In genomic region chr13:12083443-12084111, GRCm38 (mm10) we compare ENCODE assay signal across 18 mouse cellular contexts. TPM values are rescaled to one million over a fixed set of nuclear protein-coding genes. Genes with fewer than 3 reads are reported as not detected.
A peak's percentile ranks its signal among the peaks of the same experiment; 100 is the strongest.
DNase-seq lines count a peak whose midpoint lies in the region; ATAC-seq and TF ChIP-seq lines count a peak whose summit lies in the region.
"Had no signal": no experiment of that assay in that cellular context is flagged by ENCODE, and none has a peak within 500 bp of the region (broad histone marks: within the 10 kb centered on the region; RNA-seq: fewer than 3 reads in every experiment).

No protein-coding gene starts in this region.

- no peaks in the 10 kb centered on the region for H3K9me3 ChIP-seq in forebrain, postnatal 0 days (ENCODE audit: low read length)
- no peaks in the 10 kb centered on the region for H3K9me3 ChIP-seq in forebrain, embryonic 14.5 days (replicated peaks; ENCODE audit: control insufficient read depth, low read length)
- no peaks in the 10 kb centered on the region for H3K9me3 ChIP-seq in hindbrain, embryonic 16.5 days (ENCODE audit: control insufficient read depth, low read length)
- H3K9me3 ChIP-seq in hindbrain, embryonic 14.5 days (ENCODE audit: control insufficient read depth, low read length) = no peaks in the 10 kb centered on the region
- no peaks in the 10 kb centered on the region for H3K9me3 ChIP-seq in neural tube, embryonic 11.5 days (ENCODE audit: control insufficient read depth, low read length)
- H3K9me3 ChIP-seq in neural tube, embryonic 15.5 days (replicated peaks) = no peaks in the 10 kb centered on the region
- H3K9me3 ChIP-seq: limb, embryonic 15.5 days had no signal

- H3K36me3 ChIP-seq in forebrain, postnatal 0 days (ENCODE audit: insufficient read depth) = no peaks in the 10 kb centered on the region
- no peaks in the 10 kb centered on the region for H3K36me3 ChIP-seq in forebrain, embryonic 14.5 days (ENCODE audit: control insufficient read depth, insufficient read depth, low read length)
- H3K36me3 ChIP-seq in hindbrain, embryonic 16.5 days (ENCODE audit: control insufficient read depth, insufficient read depth, low read length) = no peaks in the 10 kb centered on the region
- H3K36me3 ChIP-seq in hindbrain, embryonic 14.5 days (replicated peaks; ENCODE audit: control insufficient read depth, insufficient read depth) = no peaks in the 10 kb centered on the region
- H3K36me3 ChIP-seq in neural tube, embryonic 11.5 days (ENCODE audit: control insufficient read depth, insufficient read depth, low read length) = no peaks in the 10 kb centered on the region
- no peaks in the 10 kb centered on the region for H3K36me3 ChIP-seq in neural tube, embryonic 15.5 days
- H3K36me3 ChIP-seq: limb, embryonic 15.5 days had no signal

- WGBS in forebrain, postnatal 0 days = 24% methylated on average over 10 of the region's 10 CpGs
- 23% methylated on average over 10 of the region's 10 CpGs for WGBS in forebrain, embryonic 14.5 days
- WGBS in hindbrain, embryonic 16.5 days = 32% methylated on average over 10 of the region's 10 CpGs
- 40% methylated on average over 10 of the region's 10 CpGs for WGBS in hindbrain, embryonic 14.5 days
- 65% methylated on average over 10 of the region's 10 CpGs for WGBS in neural tube, embryonic 11.5 days
- 38% methylated on average over 10 of the region's 10 CpGs for WGBS in neural tube, embryonic 15.5 days

- DNase-seq in forebrain, postnatal 0 days = no peak
- no peak for DNase-seq in forebrain, embryonic 14.5 days (ENCODE audit: low spot score)
- DNase-seq in hindbrain, embryonic 14.5 days (ENCODE audit: low spot score) = no peak
- DNase-seq in neural tube, embryonic 11.5 days (ENCODE audit: low spot score) = no peak
- peak; percentile 38 for DNase-seq in retina, postnatal 7 days (ENCODE audit: low read depth, low spot score)
- no peak for DNase-seq in T-cell, adult 2 months (ENCODE audit: low spot score)
- DNase-seq: adrenal gland, adult 2 months; B cell, adult 2 months; cerebellum, postnatal 10 days; gastrocnemius, postnatal 14 days; kidney, adult 2 months; kidney, postnatal 4 days; lung, adult 18-20 months; thymus, postnatal 14 days had no signal

- H3K4me1 ChIP-seq in forebrain, postnatal 0 days (ENCODE audit: insufficient read depth) = no peaks in the 10 kb centered on the region
- no peaks in the 10 kb centered on the region for H3K4me1 ChIP-seq in forebrain, embryonic 14.5 days (ENCODE audit: control insufficient read depth, insufficient read depth, low read length)
- no peaks in the 10 kb centered on the region for H3K4me1 ChIP-seq in hindbrain, embryonic 16.5 days (ENCODE audit: control insufficient read depth, insufficient read depth, low read depth, low read length)
- no peaks in the 10 kb centered on the region for H3K4me1 ChIP-seq in hindbrain, embryonic 14.5 days (replicated peaks; ENCODE audit: control insufficient read depth, insufficient read depth, low read length)
- no peaks in the 10 kb centered on the region for H3K4me1 ChIP-seq in neural tube, embryonic 11.5 days (ENCODE audit: control insufficient read depth, insufficient read depth, low read length)
- H3K4me1 ChIP-seq in neural tube, embryonic 15.5 days = 0 out of 2 replicates have a peak, but pooled peaks cover 7% of the 10 kb centered on the region
- H3K4me1 ChIP-seq: limb, embryonic 15.5 days had no signal

- H3K4me2 ChIP-seq in forebrain, postnatal 0 days (ENCODE audit: low read depth) = no peak overlapping the region
- H3K4me2 ChIP-seq in forebrain, embryonic 14.5 days (ENCODE audit: low read length) = no peak overlapping the region
- no peak overlapping the region for H3K4me2 ChIP-seq in hindbrain, embryonic 16.5 days (ENCODE audit: low read length)
- H3K4me2 ChIP-seq in hindbrain, embryonic 14.5 days (replicated peaks) = no peak overlapping the region
- H3K4me2 ChIP-seq in neural tube, embryonic 11.5 days (ENCODE audit: low read depth) = no peak overlapping the region
- H3K4me2 ChIP-seq in neural tube, embryonic 15.5 days = no peak overlapping the region
- H3K4me2 ChIP-seq: limb, embryonic 15.5 days had no signal

- peak; percentile 40 for ATAC-seq in forebrain, postnatal 0 days
- ATAC-seq in forebrain, embryonic 14.5 days = no peak
- ATAC-seq in hindbrain, embryonic 16.5 days = peak; percentile 32; the same call in 1 of the 2 replicates
- ATAC-seq in hindbrain, embryonic 14.5 days (ENCODE audit: low FRiP score) = no peak
- peak; percentile 41; the same call in 1 of the 2 replicates for ATAC-seq in neural tube, embryonic 11.5 days (ENCODE audit: insufficient read depth, low FRiP score, low TSS enrichment)
- ATAC-seq in neural tube, embryonic 15.5 days (ENCODE audit: low FRiP score) = no peak

- no peaks in the 10 kb centered on the region for H3K27me3 ChIP-seq in forebrain, postnatal 0 days (ENCODE audit: insufficient read depth, low read length)
- no peaks in the 10 kb centered on the region for H3K27me3 ChIP-seq in forebrain, embryonic 14.5 days (replicated peaks; ENCODE audit: control insufficient read depth, insufficient read depth, low read length)
- H3K27me3 ChIP-seq in hindbrain, embryonic 16.5 days (replicated peaks; ENCODE audit: control insufficient read depth, insufficient read depth, low read length) = no peaks in the 10 kb centered on the region
- H3K27me3 ChIP-seq in hindbrain, embryonic 14.5 days (ENCODE audit: control insufficient read depth, insufficient read depth, low read length) = no peaks in the 10 kb centered on the region
- H3K27me3 ChIP-seq in neural tube, embryonic 11.5 days (ENCODE audit: control insufficient read depth, insufficient read depth, low read length) = no peaks in the 10 kb centered on the region
- 0 out of 2 replicates have a peak, but pooled peaks cover 3% of the 10 kb centered on the region for H3K27me3 ChIP-seq in neural tube, embryonic 15.5 days (replicated peaks)
- H3K27me3 ChIP-seq: limb, embryonic 15.5 days had no signal

- no peak overlapping the region for H3K27ac ChIP-seq in forebrain, postnatal 0 days (ENCODE audit: low read depth, low read length)
- H3K27ac ChIP-seq in forebrain, embryonic 14.5 days (ENCODE audit: low read depth, low read length) = no peak overlapping the region
- no peak overlapping the region for H3K27ac ChIP-seq in hindbrain, embryonic 16.5 days (ENCODE audit: low read depth, low read length)
- no peak overlapping the region for H3K27ac ChIP-seq in hindbrain, embryonic 14.5 days
- H3K27ac ChIP-seq in neural tube, embryonic 11.5 days (ENCODE audit: low read depth, low read length) = no peak overlapping the region
- H3K27ac ChIP-seq in neural tube, embryonic 15.5 days (replicated peaks) = no peak overlapping the region
- H3K27ac ChIP-seq: limb, embryonic 15.5 days had no signal

- TF ChIP-seq CTCF in forebrain, postnatal 0 days (IDR thresholded peaks at IDR 0.05; ENCODE audit: low read depth) = no peak

- H3K4me3 ChIP-seq in forebrain, postnatal 0 days (ENCODE audit: low read depth, low read length) = no peak overlapping the region
- no peak overlapping the region for H3K4me3 ChIP-seq in forebrain, embryonic 14.5 days (ENCODE audit: low read depth, low read length)
- no peak overlapping the region for H3K4me3 ChIP-seq in hindbrain, embryonic 16.5 days (ENCODE audit: low read length)
- H3K4me3 ChIP-seq in hindbrain, embryonic 14.5 days (replicated peaks; ENCODE audit: low read length) = no peak overlapping the region
- no peak overlapping the region for H3K4me3 ChIP-seq in neural tube, embryonic 11.5 days (ENCODE audit: low read depth, low read length)
- no peak overlapping the region for H3K4me3 ChIP-seq in neural tube, embryonic 15.5 days (replicated peaks)
- H3K4me3 ChIP-seq: limb, embryonic 15.5 days had no signal

- H3K9ac ChIP-seq in forebrain, postnatal 0 days = no peak overlapping the region
- no peak overlapping the region for H3K9ac ChIP-seq in forebrain, embryonic 14.5 days (ENCODE audit: low read length)
- no peak overlapping the region for H3K9ac ChIP-seq in hindbrain, embryonic 16.5 days (ENCODE audit: low read depth, low read length)
- H3K9ac ChIP-seq in hindbrain, embryonic 14.5 days = no peak overlapping the region
- no peak overlapping the region for H3K9ac ChIP-seq in neural tube, embryonic 11.5 days (ENCODE audit: low read length)
- no peak overlapping the region for H3K9ac ChIP-seq in neural tube, embryonic 15.5 days (replicated peaks)
- H3K9ac ChIP-seq: limb, embryonic 15.5 days had no signal

RNA-seq across cellular contexts. Expression of gene Ryr2, which starts 23.2 kb away (rescaled TPM):
- 22.8 and 23.6 TPM in 2 replicates for total RNA-seq in forebrain, postnatal 0 days (2014; rRNA removed)
- polyA plus RNA-seq in forebrain, postnatal 0 days (2015; fragmentation: Nextera tagmentation; extraction: Ambion mirVana) = 0.59 and 2.1 TPM in 2 replicates
- polyA plus RNA-seq in forebrain, embryonic 14.5 days (2014; fragmentation: Nextera tagmentation; extraction: Ambion mirVana) = 0.76 and 2.1 TPM in 2 replicates
- 3.6 and 5.0 TPM in 2 replicates for polyA plus RNA-seq in hindbrain, embryonic 16.5 days (2015; fragmentation: Nextera tagmentation; extraction: Ambion mirVana)
- polyA plus RNA-seq in hindbrain, embryonic 14.5 days (2014; fragmentation: Nextera tagmentation; extraction: Ambion mirVana) = 6.9 and 8.4 TPM in 2 replicates
- polyA plus RNA-seq in neural tube, embryonic 11.5 days (2014; fragmentation: Nextera tagmentation; extraction: Ambion mirVana) = 0.34 and 0.35 TPM in 2 replicates
- 4.6 and 7.1 TPM in 2 replicates for polyA plus RNA-seq in neural tube, embryonic 15.5 days (2015; fragmentation: Nextera tagmentation; extraction: Ambion mirVana)
- total RNA-seq: megakaryocyte-erythroid progenitor cell, adult 5-6 weeks had no signal

Comparison
In these comparisons a context has a peak if more than half of its experiments do, and no peak if none do; other contexts are left out.
1. ATAC-seq: peak in forebrain, postnatal 0 days (single experiment), hindbrain, embryonic 16.5 days (single experiment) and neural tube, embryonic 11.5 days (single experiment); none in forebrain, embryonic 14.5 days (single experiment), hindbrain, embryonic 14.5 days (single experiment) and neural tube, embryonic 15.5 days (single experiment).